Mouse (Mus musculus) CH12.LX (cell line): Measurements from ENCODE around the gene Kdm2b. TPM values are rescaled to one million over a fixed set of nuclear protein-coding genes. Genes with fewer than 3 reads are reported as not detected.
A peak's percentile ranks its signal among the peaks of the same experiment; 100 is the strongest.

ENCODE experiments used
- DNase-seq: peaks from one replicate; pipeline ENCODE4 v3.0.0-alpha.2; 2013; ENCODE audit errors: extremely low read depth
- H3K27ac ChIP-seq: 2 replicates; pipeline ENCODE4 v1.5.1; 2012; ENCODE audit warnings: low read depth, mild to moderate bottlenecking, control low read depth, moderate library complexity; ENCODE audit not compliant: insufficient read depth
- H3K27me3 ChIP-seq: replicated peaks from 2 replicates; pipeline ENCODE3; 2012; ENCODE audit warnings: inconsistent platforms
- H3K36me3 ChIP-seq, 2 experiments: replicated peaks in 1 of 2; 2 replicates each; pipeline versions ENCODE3 to v1.6.1; 2012; ENCODE audit warnings: inconsistent platforms in 1 of 2, low read length in 1 of 2, mild to moderate bottlenecking in 1 of 2, mixed read lengths in 1 of 2, moderate library complexity in 1 of 2; ENCODE audit not compliant: control insufficient read depth in 1 of 2, insufficient read depth in 1 of 2
- H3K4me1 ChIP-seq, 2 experiments: 2 replicates each; pipeline ENCODE4 v1.6.1; 2012; ENCODE audit warnings: inconsistent platforms in 1 of 2, moderate library complexity in 1 of 2; ENCODE audit not compliant: insufficient read depth in 2 of 2, control insufficient read depth in 1 of 2
- H3K4me2 ChIP-seq: 2 replicates; pipeline ENCODE4 v1.6.1; 2012; ENCODE audit warnings: low read depth, mild to moderate bottlenecking, control low read depth; ENCODE audit not compliant: poor library complexity, insufficient read depth, severe bottlenecking
- H3K4me3 ChIP-seq, 3 experiments: fragments of 150-350 bp in 1 of 3; sonication (generic) in 1 of 3; replicated peaks in 1 of 3; 2 replicates each; pipeline versions ENCODE3 to v1.5.1; 2011 to 2012; ENCODE audit warnings: low read depth in 2 of 3, low read length in 2 of 3, mild to moderate bottlenecking in 2 of 3, moderate library complexity in 2 of 3, control low read depth in 1 of 3, improper control_type of control experiment in 1 of 3, inconsistent platforms in 1 of 3, mixed read lengths in 1 of 3; ENCODE audit not compliant: poor library complexity in 1 of 3
- H3K79me2 ChIP-seq: replicated peaks from 2 replicates; pipeline ENCODE4 v1.6.1; 2012; ENCODE audit warnings: mild to moderate bottlenecking, moderate library complexity; ENCODE audit not compliant: control insufficient read depth, poor library complexity, insufficient read depth, severe bottlenecking; ENCODE audit errors: extremely low read depth
- H3K9ac ChIP-seq: 2 replicates; pipeline ENCODE4 v1.6.1; 2012; ENCODE audit warnings: low read depth, mild to moderate bottlenecking, control low read depth, moderate library complexity; ENCODE audit not compliant: insufficient read depth
- H3K9me3 ChIP-seq: replicated peaks from 2 replicates; pipeline ENCODE3; 2012; ENCODE audit warnings: low read length, inconsistent platforms, mixed read lengths
- BHLHE40 ChIP-seq: IDR thresholded peaks from 2 replicates; pipeline ENCODE4 v1.6.1; 2011; ENCODE audit warnings: mild to moderate bottlenecking, low read depth, low read length, improper control_type of control experiment
- CHD1 ChIP-seq: IDR thresholded peaks from 2 replicates; pipeline ENCODE4 v1.6.1; 2012; ENCODE audit warnings: low read depth, low read length, improper control_type of control experiment, inconsistent platforms
- CHD2 ChIP-seq: IDR thresholded peaks from 2 replicates; pipeline ENCODE4 v1.6.1; 2011; ENCODE audit warnings: low read length, improper control_type of control experiment
- CTCF ChIP-seq, 2 experiments: IDR thresholded peaks in 1 of 2; conservative IDR thresholded peaks in 1 of 2; 2 replicates each; pipeline ENCODE4 v1.5.1; 2011 to 2012; ENCODE audit warnings: low read depth in 2 of 2, low read length in 2 of 2, improper control_type of control experiment in 1 of 2, inconsistent platforms in 1 of 2, mild to moderate bottlenecking in 1 of 2, moderate library complexity in 1 of 2
- E2F4 ChIP-seq: IDR thresholded peaks from 2 replicates; pipeline ENCODE4 v1.6.1; 2011; ENCODE audit warnings: low read depth, low read length, improper control_type of control experiment; ENCODE audit not compliant: insufficient replicate concordance
- ELF1 ChIP-seq: IDR thresholded peaks from 2 replicates; pipeline ENCODE4 v1.6.1; 2014; ENCODE audit warnings: low read depth, mild to moderate bottlenecking, inconsistent platforms, low read length, improper control_type of control experiment
- EP300 ChIP-seq: IDR thresholded peaks from 2 replicates; pipeline ENCODE4 v1.6.1; 2011; ENCODE audit warnings: low read length, improper control_type of control experiment
- ETS1 ChIP-seq: conservative IDR thresholded peaks from 2 replicates; pipeline ENCODE4 v1.6.1; 2012; ENCODE audit warnings: low read depth, mild to moderate bottlenecking, inconsistent platforms, low read length, improper control_type of control experiment, moderate library complexity
- GABPA ChIP-seq: IDR thresholded peaks from 2 replicates; pipeline ENCODE4 v1.6.1; 2012; ENCODE audit warnings: low read depth, low read length, improper control_type of control experiment, inconsistent platforms; ENCODE audit not compliant: insufficient replicate concordance
- HCFC1 ChIP-seq: IDR thresholded peaks from 2 replicates; pipeline ENCODE4 v1.6.1; 2012; ENCODE audit warnings: low read depth, mild to moderate bottlenecking, inconsistent platforms, low read length, improper control_type of control experiment
- IRF4 ChIP-seq: IDR thresholded peaks from 2 replicates; pipeline ENCODE4 v1.6.1; 2014; ENCODE audit warnings: low read depth, mild to moderate bottlenecking, inconsistent platforms, low read length, improper control_type of control experiment
- JUN ChIP-seq: IDR thresholded peaks from 2 replicates; pipeline ENCODE4 v1.6.1; 2011; ENCODE audit warnings: low read depth, mild to moderate bottlenecking, low read length, improper control_type of control experiment, moderate library complexity; ENCODE audit not compliant: insufficient read depth
- JUND ChIP-seq: conservative IDR thresholded peaks from 2 replicates; pipeline ENCODE4 v1.6.1; 2011; ENCODE audit warnings: low read depth, low read length, improper control_type of control experiment
- KAT2A ChIP-seq: IDR thresholded peaks from 2 replicates; pipeline ENCODE4 v1.6.1; 2012; ENCODE audit warnings: low read length, improper control_type of control experiment, inconsistent platforms; ENCODE audit not compliant: insufficient replicate concordance
- MAFK ChIP-seq: IDR thresholded peaks from 2 replicates; pipeline ENCODE4 v1.6.1; 2011; ENCODE audit warnings: low read length, improper control_type of control experiment; ENCODE audit not compliant: insufficient replicate concordance
- MAX ChIP-seq: IDR thresholded peaks from 2 replicates; pipeline ENCODE4 v1.6.1; 2011; ENCODE audit warnings: low read length, improper control_type of control experiment
- MAZ ChIP-seq: IDR thresholded peaks from 2 replicates; pipeline ENCODE4 v1.6.1; 2012; ENCODE audit warnings: low read depth, mild to moderate bottlenecking, inconsistent platforms, low read length, improper control_type of control experiment, moderate library complexity
- MEF2A ChIP-seq: IDR thresholded peaks from 2 replicates; pipeline ENCODE4 v1.6.1; 2014; ENCODE audit warnings: low read depth, mild to moderate bottlenecking, inconsistent platforms, low read length, improper control_type of control experiment, borderline replicate concordance
- MXI1 ChIP-seq: IDR thresholded peaks from 2 replicates; pipeline ENCODE4 v1.6.1; 2011; ENCODE audit warnings: mild to moderate bottlenecking, low read depth, low read length, improper control_type of control experiment
- MYC ChIP-seq: IDR thresholded peaks from 2 replicates; pipeline ENCODE4 v1.6.1; 2011; ENCODE audit warnings: low read depth, mild to moderate bottlenecking, improper control_type of control experiment, low read length
- NELFE ChIP-seq: IDR thresholded peaks from 2 replicates; pipeline ENCODE4 v1.6.1; 2011; ENCODE audit warnings: low read depth, low read length, improper control_type of control experiment
- NRF1 ChIP-seq: IDR thresholded peaks from 2 replicates; pipeline ENCODE4 v1.6.1; 2014; ENCODE audit warnings: low read depth, mild to moderate bottlenecking, inconsistent platforms, low read length, improper control_type of control experiment, moderate library complexity
- PAX5 ChIP-seq: IDR thresholded peaks from 2 replicates; pipeline ENCODE4 v1.6.1; 2012; ENCODE audit warnings: low read length, inconsistent platforms, mixed read lengths
- POLR2A ChIP-seq: IDR thresholded peaks from 2 replicates; pipeline ENCODE4 v1.6.1; 2011; ENCODE audit warnings: low read depth, mild to moderate bottlenecking, improper control_type of control experiment, low read length
- POLR2AphosphoS2 ChIP-seq: IDR thresholded peaks from 2 replicates; pipeline ENCODE4 v1.6.1; 2011; ENCODE audit warnings: low read depth, low read length, improper control_type of control experiment
- RAD21 ChIP-seq: IDR thresholded peaks from 2 replicates; pipeline ENCODE4 v1.6.1; 2011; ENCODE audit warnings: low read depth, mild to moderate bottlenecking, low read length, improper control_type of control experiment, moderate library complexity
- RCOR1 ChIP-seq: conservative IDR thresholded peaks from 2 replicates; pipeline ENCODE4 v1.6.1; 2012; ENCODE audit warnings: low read depth, mild to moderate bottlenecking, inconsistent platforms, low read length, improper control_type of control experiment
- SIN3A ChIP-seq: IDR thresholded peaks from 2 replicates; pipeline ENCODE4 v1.6.1; 2012; ENCODE audit warnings: low read length, improper control_type of control experiment, inconsistent platforms
- SMC3 ChIP-seq: IDR thresholded peaks from 2 replicates; pipeline ENCODE4 v1.6.1; 2011; ENCODE audit warnings: low read depth, low read length, improper control_type of control experiment
- TBP ChIP-seq: conservative IDR thresholded peaks from 2 replicates; pipeline ENCODE4 v1.6.1; 2011; ENCODE audit warnings: low read depth, low read length, improper control_type of control experiment
- TCF12 ChIP-seq: IDR thresholded peaks from 2 replicates; pipeline ENCODE4 v1.6.1; 2014; ENCODE audit warnings: low read depth, mild to moderate bottlenecking, inconsistent platforms, low read length, improper control_type of control experiment
- UBTF ChIP-seq: IDR thresholded peaks from 2 replicates; pipeline ENCODE4 v1.6.1; 2012; ENCODE audit warnings: low read depth, mild to moderate bottlenecking, inconsistent platforms, low read length, improper control_type of control experiment, moderate library complexity
- USF1 ChIP-seq: IDR thresholded peaks from 2 replicates; pipeline ENCODE4 v1.6.1; 2014; ENCODE audit warnings: low read depth, mild to moderate bottlenecking, inconsistent platforms, low read length, improper control_type of control experiment
- USF2 ChIP-seq: conservative IDR thresholded peaks from 2 replicates; pipeline ENCODE4 v1.6.1; 2011; ENCODE audit warnings: low read depth, low read length, improper control_type of control experiment
- ZC3H11A ChIP-seq: IDR thresholded peaks from 2 replicates; pipeline ENCODE4 v1.6.1; 2012; ENCODE audit warnings: low read depth, mild to moderate bottlenecking, inconsistent platforms, low read length, improper control_type of control experiment
- ZKSCAN1 ChIP-seq: IDR thresholded peaks from 2 replicates; pipeline ENCODE4 v1.6.1; 2012; ENCODE audit warnings: low read depth, inconsistent platforms, low read length, improper control_type of control experiment, borderline replicate concordance
- ZMIZ1 ChIP-seq: IDR thresholded peaks from 2 replicates; pipeline ENCODE4 v1.6.1; 2012; ENCODE audit warnings: low read depth, mild to moderate bottlenecking, inconsistent platforms, low read length, improper control_type of control experiment
- ZNF384 ChIP-seq: IDR thresholded peaks from 2 replicates; pipeline ENCODE4 v1.6.1; 2012; ENCODE audit warnings: low read depth, low read length, improper control_type of control experiment, inconsistent platforms
- dilution Hi-C: fragments of 300-500 bp; cut with MboI; formaldehyde crosslinking; loops from 2 replicates; pipeline ENCODE4 v1.14.3; 2020; ENCODE audit warnings: low sequenced_read_pairs; ENCODE audit not compliant: extremely low pct_unique_long_range_greater_than_20kb, extremely low pct_ligation_motif_present
- in situ Hi-C: fragments of 300-500 bp; cut with MboI; formaldehyde crosslinking; loops from 3 replicates; pipeline ENCODE4 v1.14.3; 2019; ENCODE audit warnings: low sequenced_read_pairs, low pct_ligation_motif_present, low pct_unique_long_range_greater_than_20kb, mixed read lengths
- polyA plus RNA-seq: library from polyadenylated mRNA; unstranded; fragments of >175 nt; gene quantifications from 2 replicates; pipeline ENCODE4 v1.2.1, GENCODE M21; 2012; ENCODE audit warnings: low read depth; ENCODE audit not compliant: insufficient read length
- total RNA-seq, 2 experiments: library from RNA; depleted of rRNA; stranded (reverse); fragments of 300-350 nt in 1 of 2; fragments of >200 nt in 1 of 2; gene quantifications; 2 replicates each; pipeline ENCODE4 v1.2.3; 2012 to 2014

The Kdm2b gene
- total and polyA plus RNA-seq, 3 experiments: 69.3 to 138 (median 80.1) TPM

DNA sequence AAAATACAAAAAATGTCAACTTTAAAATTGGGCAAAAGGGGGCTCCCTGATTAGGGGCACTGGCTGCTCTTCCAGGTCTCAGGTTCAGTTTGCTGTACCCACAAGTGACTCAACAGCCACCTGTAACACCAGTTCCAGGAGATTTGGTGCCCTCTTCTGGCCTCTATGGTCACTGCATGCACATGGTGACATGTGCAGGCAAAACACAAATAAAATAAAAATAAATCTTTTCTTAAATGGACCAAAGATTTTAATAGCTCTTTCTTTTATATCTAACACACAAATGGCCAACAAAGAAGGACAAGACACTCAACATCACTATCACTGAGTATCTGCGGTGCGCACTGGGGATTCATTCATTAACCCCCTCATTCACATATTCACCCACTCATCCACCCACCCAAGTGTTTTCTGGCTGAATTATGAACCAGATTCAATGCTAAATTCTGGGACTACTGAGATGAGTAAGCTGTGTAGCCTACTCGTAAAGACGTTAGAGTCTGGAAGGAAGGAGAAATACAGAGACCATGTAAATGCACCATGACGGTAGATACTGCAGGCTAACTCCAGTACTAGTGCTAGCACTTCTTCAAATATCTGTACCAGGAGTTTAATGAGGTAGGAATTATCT is 95.5 kb downstream of the Kdm2b start:
- H3K4me2 ChIP-seq: peak overlapping the region; percentile 94
- dilution Hi-C loops: no loop called here
- peaks cover 93% of the 10 kb centered on the region for H3K79me2 ChIP-seq
- no peaks in the 10 kb centered on the region for H3K9me3 ChIP-seq
- H3K4me1 ChIP-seq: peaks cover 16 to 93% of the 10 kb centered on the region in 2 experiments
- no peaks in the 10 kb centered on the region for H3K27me3 ChIP-seq
- in situ Hi-C loops: no loop called here
- H3K9ac ChIP-seq: peak overlapping the region; percentile 70
- H3K4me3 ChIP-seq: peak overlapping the region; percentile 22 to 43 (median 31)
- peak overlapping the region; percentile 100 for H3K27ac ChIP-seq
- TF ChIP-seq POLR2AphosphoS2: no peak; the same call in 1 of the 2 replicates
- TF ChIP-seq RCOR1: no peak
- peak; percentile 55; the same call in 1 of the 2 replicates for TF ChIP-seq MAFK
- peak; percentile 47; the same call in 1 of the 2 replicates for TF ChIP-seq EP300
- TF ChIP-seq MXI1: no peak; the same call in 1 of the 2 replicates
- peak; percentile 33 for TF ChIP-seq NELFE
- peak; percentile 64 for TF ChIP-seq RAD21
- TF ChIP-seq USF2: no peak
- TF ChIP-seq CHD1: peak; percentile 19; the same call in 1 of the 2 replicates
- TF ChIP-seq MAX: peak; percentile 63; the same call in 1 of the 2 replicates
- TF ChIP-seq TCF12: 0 out of 2 replicates have a peak, but pooled peaks have one; percentile 19
- no peak for TF ChIP-seq ELF1
- TF ChIP-seq MAZ: no peak; the same call in 1 of the 2 replicates
- no peak for TF ChIP-seq UBTF
- no peak for TF ChIP-seq ZKSCAN1
- TF ChIP-seq NRF1: no peak
- 0 out of 2 replicates have a peak, but pooled peaks have one; percentile 11 for TF ChIP-seq E2F4
- no peak for TF ChIP-seq USF1
- no peak for TF ChIP-seq ETS1
- peak; percentile 86 for TF ChIP-seq JUND
- TF ChIP-seq MEF2A: 0 out of 2 replicates have a peak, but pooled peaks have one; percentile 39
- no peak; the same call in 1 of the 2 replicates for TF ChIP-seq JUN
- no peak for TF ChIP-seq ZMIZ1
- TF ChIP-seq CHD2: no peak
- peak; percentile 71 to 75 for TF ChIP-seq CTCF (conservative IDR thresholded peaks at IDR 0.05 in 1 of 2, IDR thresholded peaks at IDR 0.05 in 1 of 2; ENCODE audit: low read depth in 2 of 2, low read length in 2 of 2)
- no peak for TF ChIP-seq ZNF384
- TF ChIP-seq IRF4: peak; percentile 84
- no peak for TF ChIP-seq GABPA
- TF ChIP-seq MYC: peak; percentile 87
- no peak for TF ChIP-seq TBP
- no peak for TF ChIP-seq HCFC1
- 0 out of 2 replicates have a peak, but pooled peaks have one; percentile 25 for TF ChIP-seq KAT2A
- no peak; the same call in 1 of the 2 replicates for TF ChIP-seq SIN3A
- peak; percentile 21; the same call in 1 of the 2 replicates for TF ChIP-seq BHLHE40
- no peak for TF ChIP-seq POLR2A
- peak; percentile 51 for TF ChIP-seq SMC3
- no peak for TF ChIP-seq ZC3H11A
- no peak for TF ChIP-seq PAX5
- peak; percentile 70 for DNase-seq
- peaks cover 4 to 39% of the 10 kb centered on the region in 2 experiments for H3K36me3 ChIP-seq
